ENCODE assay signal across 8 mouse cellular contexts in the genomic region with DNA sequence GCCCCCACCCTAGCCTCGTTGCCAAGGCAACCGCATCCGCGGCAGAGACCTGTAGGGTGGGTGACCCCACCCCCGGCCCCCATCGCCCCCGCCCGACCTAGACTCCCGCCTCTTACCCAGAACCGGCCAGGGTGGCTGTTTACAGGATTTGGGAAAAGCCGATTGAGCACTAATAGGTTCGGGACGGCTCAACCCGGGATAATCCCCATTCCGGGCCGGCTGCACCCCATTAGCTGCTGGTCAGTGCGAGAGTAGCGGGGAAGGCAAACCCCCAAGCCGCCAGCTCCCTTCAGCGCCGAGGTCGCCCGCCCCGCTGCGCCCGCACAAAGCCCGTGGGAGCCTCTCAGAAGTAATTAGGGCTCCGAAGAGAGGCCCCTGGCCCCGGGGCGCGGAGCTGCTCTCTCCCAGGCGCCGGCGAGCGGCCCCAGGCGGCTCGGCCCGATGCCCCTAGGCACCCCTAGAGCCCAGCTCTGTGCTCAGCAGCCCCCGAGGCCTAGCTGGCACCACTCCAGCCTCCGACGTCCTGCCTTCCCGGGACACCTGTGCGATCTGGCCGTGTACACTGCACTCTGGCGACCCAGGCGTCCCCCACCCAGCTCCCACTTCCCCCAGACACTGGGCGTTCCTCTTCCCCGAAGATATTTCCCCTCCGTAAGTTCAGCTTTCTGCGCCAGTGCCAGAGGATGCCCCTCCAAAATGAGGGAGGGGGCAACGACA. TPM values are rescaled to one million over a fixed set of nuclear protein-coding genes. Genes with fewer than 3 reads are reported as not detected.
DNase-seq lines count a peak whose midpoint lies in the region; ATAC-seq and TF ChIP-seq lines count a peak whose summit lies in the region.

No protein-coding gene starts in this region.

- DNase-seq in neural tube, embryonic 11.5 days (ENCODE audit: low spot score), result peak; percentile 67
- DNase-seq in thymus, postnatal 14 days, result peak; percentile 76

- TF ChIP-seq POLR2A in bone marrow macrophage, adult 2 months (IDR thresholded peaks at IDR 0.05; ENCODE audit: borderline replicate concordance, low read depth, low read length), result no peak

- under 1% methylated on average over 51 of the region's 51 CpGs for WGBS in forebrain, embryonic 15.5 days
- under 1% methylated on average over 51 of the region's 51 CpGs for WGBS in hindbrain, embryonic 15.5 days
- under 1% methylated on average over 51 of the region's 51 CpGs for WGBS in liver, embryonic 12.5 days (ENCODE audit: insufficient replicate concordance)
- WGBS in neural tube, embryonic 11.5 days, result under 1% methylated on average over 49 of the region's 51 CpGs

- H3K4me2 ChIP-seq in forebrain, embryonic 15.5 days (replicated peaks), result peak overlapping the region; percentile 89
- peak overlapping the region; percentile 82 for H3K4me2 ChIP-seq in hindbrain, embryonic 15.5 days
- H3K4me2 ChIP-seq in liver, embryonic 12.5 days, result peak overlapping the region; percentile 98
- peak overlapping the region; percentile 69 for H3K4me2 ChIP-seq in neural tube, embryonic 11.5 days (ENCODE audit: low read depth)

- H3K9ac ChIP-seq in forebrain, embryonic 15.5 days (replicated peaks), result peak overlapping the region; percentile 94
- H3K9ac ChIP-seq in hindbrain, embryonic 15.5 days, result peak overlapping the region; percentile 95
- peak overlapping the region; percentile 95 for H3K9ac ChIP-seq in liver, embryonic 12.5 days
- peak overlapping the region; percentile 93 for H3K9ac ChIP-seq in neural tube, embryonic 11.5 days (ENCODE audit: low read length)

- no peak for TF ChIP-seq CTCF in bone marrow macrophage, adult 2 months (IDR thresholded peaks at IDR 0.05; ENCODE audit: low read depth, low read length)

- peaks cover 41% of the 10 kb centered on the region for H3K36me3 ChIP-seq in megakaryocyte, embryonic 14.5 days (replicated peaks; ENCODE audit: low read length)
- peaks cover 32% of the 10 kb centered on the region for H3K36me3 ChIP-seq in forebrain, embryonic 15.5 days
- peaks cover 21% of the 10 kb centered on the region for H3K36me3 ChIP-seq in hindbrain, embryonic 15.5 days
- H3K36me3 ChIP-seq in liver, embryonic 12.5 days, result peaks cover 41% of the 10 kb centered on the region
- peaks cover 15% of the 10 kb centered on the region for H3K36me3 ChIP-seq in neural tube, embryonic 11.5 days (ENCODE audit: control insufficient read depth, insufficient read depth, low read length)

- ATAC-seq in megakaryocyte, adult 5-6 weeks (ENCODE audit: poor library complexity, severe bottlenecking), result no peak
- ATAC-seq in forebrain, embryonic 15.5 days (replicated peaks), result peak; percentile 21
- peak; percentile 16; the same call in 1 of the 2 replicates for ATAC-seq in hindbrain, embryonic 15.5 days (ENCODE audit: low FRiP score, low read depth)
- ATAC-seq in liver, embryonic 12.5 days, result peak; percentile 33
- ATAC-seq in neural tube, embryonic 11.5 days (ENCODE audit: insufficient read depth, low FRiP score, low TSS enrichment), result peak; percentile 17

- peaks cover 3% of the 10 kb centered on the region for H3K27me3 ChIP-seq in megakaryocyte, embryonic 14.5 days (replicated peaks)
- no peaks in the 10 kb centered on the region for H3K27me3 ChIP-seq in forebrain, embryonic 15.5 days
- no peaks in the 10 kb centered on the region for H3K27me3 ChIP-seq in hindbrain, embryonic 15.5 days
- 0 out of 2 replicates have a peak, but pooled peaks cover 7% of the 10 kb centered on the region for H3K27me3 ChIP-seq in liver, embryonic 12.5 days (replicated peaks)
- no peaks in the 10 kb centered on the region for H3K27me3 ChIP-seq in neural tube, embryonic 11.5 days (ENCODE audit: control insufficient read depth, insufficient read depth, low read length)

- peaks cover 54% of the 10 kb centered on the region for H3K4me1 ChIP-seq in megakaryocyte, embryonic 14.5 days
- peaks cover 29% of the 10 kb centered on the region for H3K4me1 ChIP-seq in bone marrow macrophage, adult 2 months (ENCODE audit: control insufficient read depth, insufficient read depth, low read length)
- H3K4me1 ChIP-seq in forebrain, embryonic 15.5 days, result peaks cover 28% of the 10 kb centered on the region
- peaks cover 32% of the 10 kb centered on the region for H3K4me1 ChIP-seq in hindbrain, embryonic 15.5 days (replicated peaks)
- peaks cover 61% of the 10 kb centered on the region for H3K4me1 ChIP-seq in liver, embryonic 12.5 days
- peaks cover 14% of the 10 kb centered on the region; the same call in 1 of the 2 replicates for H3K4me1 ChIP-seq in neural tube, embryonic 11.5 days (ENCODE audit: control insufficient read depth, insufficient read depth, low read length)

- H3K9me3 ChIP-seq in megakaryocyte, embryonic 14.5 days, result peaks cover 4% of the 10 kb centered on the region
- no peaks in the 10 kb centered on the region for H3K9me3 ChIP-seq in forebrain, embryonic 15.5 days
- H3K9me3 ChIP-seq in hindbrain, embryonic 15.5 days, result no peaks in the 10 kb centered on the region
- no peaks in the 10 kb centered on the region for H3K9me3 ChIP-seq in liver, embryonic 12.5 days (replicated peaks)
- no peaks in the 10 kb centered on the region for H3K9me3 ChIP-seq in neural tube, embryonic 11.5 days (ENCODE audit: control insufficient read depth, low read length)

- H3K27ac ChIP-seq in bone marrow macrophage, adult 2 months (ENCODE audit: insufficient read depth, low read depth, low read length), result peak overlapping the region; percentile 94
- H3K27ac ChIP-seq in forebrain, embryonic 15.5 days (replicated peaks), result peak overlapping the region; percentile 98
- H3K27ac ChIP-seq in hindbrain, embryonic 15.5 days (replicated peaks), result peak overlapping the region; percentile 97
- H3K27ac ChIP-seq in liver, embryonic 12.5 days, result peak overlapping the region; percentile 81
- H3K27ac ChIP-seq in neural tube, embryonic 11.5 days (ENCODE audit: low read depth, low read length), result peak overlapping the region; percentile 94

- H3K4me3 ChIP-seq in megakaryocyte, embryonic 14.5 days (replicated peaks), result peak overlapping the region; percentile 99
- H3K4me3 ChIP-seq in bone marrow macrophage, adult 2 months (ENCODE audit: insufficient read depth, low read length), result peak overlapping the region; percentile 86
- peak overlapping the region; percentile 87 for H3K4me3 ChIP-seq in forebrain, embryonic 15.5 days
- H3K4me3 ChIP-seq in hindbrain, embryonic 15.5 days, result peak overlapping the region; percentile 76
- H3K4me3 ChIP-seq in liver, embryonic 12.5 days, result peak overlapping the region; percentile 92
- H3K4me3 ChIP-seq in neural tube, embryonic 11.5 days (ENCODE audit: low read depth, low read length), result peak overlapping the region; percentile 89

RNA-seq across cellular contexts. Expression of a gene that starts 1.5 kb away (rescaled TPM):
- polyA plus RNA-seq in megakaryocyte, embryonic 14.5 days (2012; ENCODE audit: insufficient read depth, low replicate concordance), result not detected in 2 replicates
- total RNA-seq in megakaryocyte, adult 5-6 weeks (2015), result not detected in 2 replicates
- total RNA-seq in megakaryocyte, adult 5-6 weeks (2017), result not detected in 2 replicates
- polyA plus RNA-seq in bone marrow macrophage, adult 2 months (2012; ENCODE audit: insufficient read depth, insufficient read length, missing spikeins), result not detected in 2 replicates
- polyA plus RNA-seq in forebrain, embryonic 15.5 days (2015; fragmentation: Nextera tagmentation; extraction: Ambion mirVana), result not detected in 2 replicates
- not detected in 2 replicates for polyA plus RNA-seq in hindbrain, embryonic 15.5 days (2015; fragmentation: Nextera tagmentation; extraction: Ambion mirVana)
- 1.7 and 2.3 TPM in 2 replicates for polyA plus RNA-seq in liver, embryonic 12.5 days (2016; fragmentation: Nextera tagmentation; extraction: Ambion mirVana)
- 0.34 and 0.51 TPM in 2 replicates for polyA plus RNA-seq in neural tube, embryonic 11.5 days (2014; fragmentation: Nextera tagmentation; extraction: Ambion mirVana)

RNA-seq across cellular contexts. Expression of a gene that starts 1.7 kb away (rescaled TPM):
- polyA plus RNA-seq in megakaryocyte, embryonic 14.5 days (2012; ENCODE audit: insufficient read depth, low replicate concordance), result 332 and 439 TPM in 2 replicates
- total RNA-seq in megakaryocyte, adult 5-6 weeks (2015), result 393 and 449 TPM in 2 replicates
- total RNA-seq in megakaryocyte, adult 5-6 weeks (2017), result 377 and 389 TPM in 2 replicates
- 547 and 604 TPM in 2 replicates for polyA plus RNA-seq in bone marrow macrophage, adult 2 months (2012; ENCODE audit: insufficient read depth, insufficient read length, missing spikeins)
- 535 and 578 TPM in 2 replicates for polyA plus RNA-seq in forebrain, embryonic 15.5 days (2015; fragmentation: Nextera tagmentation; extraction: Ambion mirVana)
- polyA plus RNA-seq in hindbrain, embryonic 15.5 days (2015; fragmentation: Nextera tagmentation; extraction: Ambion mirVana), result 516 and 544 TPM in 2 replicates
- 215 and 221 TPM in 2 replicates for polyA plus RNA-seq in liver, embryonic 12.5 days (2016; fragmentation: Nextera tagmentation; extraction: Ambion mirVana)
- polyA plus RNA-seq in neural tube, embryonic 11.5 days (2014; fragmentation: Nextera tagmentation; extraction: Ambion mirVana), result 449 and 479 TPM in 2 replicates

RNA-seq across cellular contexts. Expression of a gene that starts 13.2 kb away (rescaled TPM):
- 13.2 and 15.3 TPM in 2 replicates for polyA plus RNA-seq in megakaryocyte, embryonic 14.5 days (2012; ENCODE audit: insufficient read depth, low replicate concordance)
- total RNA-seq in megakaryocyte, adult 5-6 weeks (2015), result 8.3 and 8.5 TPM in 2 replicates
- 5.6 and 5.9 TPM in 2 replicates for total RNA-seq in megakaryocyte, adult 5-6 weeks (2017)
- polyA plus RNA-seq in bone marrow macrophage, adult 2 months (2012; ENCODE audit: insufficient read depth, insufficient read length, missing spikeins), result 42.0 and 48.3 TPM in 2 replicates
- 19.2 and 20.0 TPM in 2 replicates for polyA plus RNA-seq in forebrain, embryonic 15.5 days (2015; fragmentation: Nextera tagmentation; extraction: Ambion mirVana)
- 16.4 and 18.4 TPM in 2 replicates for polyA plus RNA-seq in hindbrain, embryonic 15.5 days (2015; fragmentation: Nextera tagmentation; extraction: Ambion mirVana)
- 5.6 and 6.0 TPM in 2 replicates for polyA plus RNA-seq in liver, embryonic 12.5 days (2016; fragmentation: Nextera tagmentation; extraction: Ambion mirVana)
- 9.5 and 10.6 TPM in 2 replicates for polyA plus RNA-seq in neural tube, embryonic 11.5 days (2014; fragmentation: Nextera tagmentation; extraction: Ambion mirVana)

RNA-seq across cellular contexts. Expression of a gene that starts 21.7 kb away (rescaled TPM):
- polyA plus RNA-seq in megakaryocyte, embryonic 14.5 days (2012; ENCODE audit: insufficient read depth, low replicate concordance), result not detected in 2 replicates
- total RNA-seq in megakaryocyte, adult 5-6 weeks (2015), result not detected in 2 replicates
- total RNA-seq in megakaryocyte, adult 5-6 weeks (2017), result not detected in 2 replicates
- polyA plus RNA-seq in bone marrow macrophage, adult 2 months (2012; ENCODE audit: insufficient read depth, insufficient read length, missing spikeins), result not detected in 2 replicates
- polyA plus RNA-seq in forebrain, embryonic 15.5 days (2015; fragmentation: Nextera tagmentation; extraction: Ambion mirVana), result 250 and 259 TPM in 2 replicates
- 251 and 285 TPM in 2 replicates for polyA plus RNA-seq in hindbrain, embryonic 15.5 days (2015; fragmentation: Nextera tagmentation; extraction: Ambion mirVana)
- not detected in 2 replicates for polyA plus RNA-seq in liver, embryonic 12.5 days (2016; fragmentation: Nextera tagmentation; extraction: Ambion mirVana)
- polyA plus RNA-seq in neural tube, embryonic 11.5 days (2014; fragmentation: Nextera tagmentation; extraction: Ambion mirVana), result 38.6 and 40.0 TPM in 2 replicates

RNA-seq across cellular contexts. Expression of a gene that starts 29.3 kb away (rescaled TPM):
- 30.7 and 70.0 TPM in 2 replicates for polyA plus RNA-seq in megakaryocyte, embryonic 14.5 days (2012; ENCODE audit: insufficient read depth, low replicate concordance)
- total RNA-seq in megakaryocyte, adult 5-6 weeks (2015), result 20.4 and 27.5 TPM in 2 replicates
- 11.9 and 14.9 TPM in 2 replicates for total RNA-seq in megakaryocyte, adult 5-6 weeks (2017)
- polyA plus RNA-seq in bone marrow macrophage, adult 2 months (2012; ENCODE audit: insufficient read depth, insufficient read length, missing spikeins), result 15.8 and 17.4 TPM in 2 replicates
- 75.9 and 79.3 TPM in 2 replicates for polyA plus RNA-seq in forebrain, embryonic 15.5 days (2015; fragmentation: Nextera tagmentation; extraction: Ambion mirVana)
- 81.0 and 81.8 TPM in 2 replicates for polyA plus RNA-seq in hindbrain, embryonic 15.5 days (2015; fragmentation: Nextera tagmentation; extraction: Ambion mirVana)
- polyA plus RNA-seq in liver, embryonic 12.5 days (2016; fragmentation: Nextera tagmentation; extraction: Ambion mirVana), result 48.4 and 55.3 TPM in 2 replicates
- polyA plus RNA-seq in neural tube, embryonic 11.5 days (2014; fragmentation: Nextera tagmentation; extraction: Ambion mirVana), result 53.9 and 57.9 TPM in 2 replicates
